Comparison of ENCODE assay signal across 12 mouse cellular contexts in genomic region chr8:126682817-126683554, GRCm38 (mm10).
A peak's percentile ranks its signal among the peaks of the same experiment; 100 is the strongest.
DNase-seq lines count a peak whose midpoint lies in the region; ATAC-seq lines count a peak whose summit lies in the region.
"Had no signal": no experiment of that assay in that cellular context is flagged by ENCODE, and none has a peak within 500 bp of the region (broad histone marks: within the 10 kb centered on the region; RNA-seq: fewer than 3 reads in every experiment).

No protein-coding gene starts in this region.

- H3K27ac ChIP-seq in heart, embryonic 13.5 days (replicated peaks), result peak overlapping the region; percentile 37; the same call in 1 of the 2 replicates
- peak overlapping the region; percentile 54 for H3K27ac ChIP-seq in lung, embryonic 16.5 days (ENCODE audit: low read length)

- no peaks in the 10 kb centered on the region for H3K9me3 ChIP-seq in heart, embryonic 13.5 days
- no peaks in the 10 kb centered on the region for H3K9me3 ChIP-seq in lung, embryonic 16.5 days (ENCODE audit: control insufficient read depth, low read length)

- no peaks in the 10 kb centered on the region for H3K27me3 ChIP-seq in heart, embryonic 13.5 days (replicated peaks)
- H3K27me3 ChIP-seq in lung, embryonic 16.5 days (ENCODE audit: control insufficient read depth, insufficient read depth, low read depth, low read length), result no peaks in the 10 kb centered on the region
- H3K27me3 ChIP-seq: CH12.LX had no signal

- no peak overlapping the region for H3K4me3 ChIP-seq in heart, embryonic 13.5 days
- no peak overlapping the region for H3K4me3 ChIP-seq in lung, embryonic 16.5 days (ENCODE audit: low read length)

- H3K36me3 ChIP-seq in heart, embryonic 13.5 days, result no peaks in the 10 kb centered on the region
- no peaks in the 10 kb centered on the region for H3K36me3 ChIP-seq in lung, embryonic 16.5 days (ENCODE audit: control insufficient read depth, insufficient read depth, low read length)

- 83% methylated on average over 9 of the region's 9 CpGs for WGBS in heart, embryonic 13.5 days
- WGBS in lung, embryonic 16.5 days, result 82% methylated on average over 9 of the region's 9 CpGs

- H3K9ac ChIP-seq in heart, embryonic 13.5 days, result no peak overlapping the region
- H3K9ac ChIP-seq in lung, embryonic 16.5 days (ENCODE audit: low read length), result no peak overlapping the region

- DNase-seq in heart, adult 18-20 months, result no peak
- DNase-seq in lung, postnatal 10 days, result no peak
- no peak for DNase-seq in T-cell, adult 2 months (ENCODE audit: low spot score)
- DNase-seq in urinary bladder, adult 2 months (ENCODE audit: low spot score), result no peak
- DNase-seq: adrenal gland, postnatal 10 days; cerebellum, adult 11 months; lung, adult 2 months had no signal

- H3K4me1 ChIP-seq in heart, embryonic 13.5 days, result peaks cover 26% of the 10 kb centered on the region
- H3K4me1 ChIP-seq in lung, embryonic 16.5 days (replicated peaks; ENCODE audit: control insufficient read depth, insufficient read depth, low read length), result peaks cover 12% of the 10 kb centered on the region; the same call in 1 of the 2 replicates

- ATAC-seq in heart, embryonic 13.5 days (ENCODE audit: extremely low read depth, insufficient number of reproducible peaks, low FRiP score, low TSS enrichment), result no peak
- ATAC-seq in lung, embryonic 16.5 days (ENCODE audit: low read depth), result no peak
- 0 out of 2 replicates have a peak, but pooled peaks have one; percentile 17 for ATAC-seq in erythroid progenitor cell, adult 5-6 weeks (replicated peaks; ENCODE audit: low FRiP score, poor library complexity, severe bottlenecking)
- ATAC-seq in megakaryocyte, adult 5-6 weeks (ENCODE audit: poor library complexity, severe bottlenecking), result 0 out of 2 replicates have a peak, but pooled peaks have one; percentile 6

- H3K4me2 ChIP-seq in heart, embryonic 13.5 days, result no peak overlapping the region
- no peak overlapping the region for H3K4me2 ChIP-seq in lung, embryonic 16.5 days (ENCODE audit: low read depth, low read length)

Comparison
In these comparisons a context has a peak if more than half of its experiments do, and no peak if none do; other contexts are left out.
1. ATAC-seq: peak in erythroid progenitor cell, adult 5-6 weeks (single experiment) and megakaryocyte, adult 5-6 weeks (single experiment); none in heart, embryonic 13.5 days (single experiment) and lung, embryonic 16.5 days (single experiment).